Mouse (Mus musculus) ES-E14 (cell line): ENCODE data around the gene Gpd1.

ENCODE experiments used
- HCFC1 ChIP-seq: IDR thresholded peaks from 2 replicates; pipeline ENCODE4 v1.6.1; 2012; ENCODE audit warnings: low read length, inconsistent platforms, borderline replicate concordance; ENCODE audit not compliant: insufficient read depth
- MAFK ChIP-seq: IDR thresholded peaks from 2 replicates; pipeline ENCODE4 v1.6.1; 2014; ENCODE audit warnings: mild to moderate bottlenecking, low read depth, low read length, inconsistent platforms; ENCODE audit not compliant: insufficient read depth
- ZC3H11A ChIP-seq: IDR thresholded peaks from 2 replicates; pipeline ENCODE4 v1.6.1; 2012; ENCODE audit warnings: low read depth, mild to moderate bottlenecking, inconsistent platforms, low read length, borderline replicate concordance

- TF ChIP-seq HCFC1 (no peak), ZC3H11A (no peak), MAFK (no peak)
Observed at GRCm38 (mm10) chr15:99768761-99769160, 51.4 kb downstream of the Gpd1 start.
